Mouse (Mus musculus): ENCODE results near the gene Herc1. TPM values are rescaled to one million over a fixed set of nuclear protein-coding genes. Genes with fewer than 3 reads are reported as not detected.
"Not testable (repeated sequence)": the region's sequence is repeated elsewhere in the genome, so short reads cannot be mapped to it uniquely, and the experiment has no call there.

The Herc1 gene
- total RNA-seq, 2 experiments from 2014 or later: 28.5 to 31.8 TPM

DNA sequence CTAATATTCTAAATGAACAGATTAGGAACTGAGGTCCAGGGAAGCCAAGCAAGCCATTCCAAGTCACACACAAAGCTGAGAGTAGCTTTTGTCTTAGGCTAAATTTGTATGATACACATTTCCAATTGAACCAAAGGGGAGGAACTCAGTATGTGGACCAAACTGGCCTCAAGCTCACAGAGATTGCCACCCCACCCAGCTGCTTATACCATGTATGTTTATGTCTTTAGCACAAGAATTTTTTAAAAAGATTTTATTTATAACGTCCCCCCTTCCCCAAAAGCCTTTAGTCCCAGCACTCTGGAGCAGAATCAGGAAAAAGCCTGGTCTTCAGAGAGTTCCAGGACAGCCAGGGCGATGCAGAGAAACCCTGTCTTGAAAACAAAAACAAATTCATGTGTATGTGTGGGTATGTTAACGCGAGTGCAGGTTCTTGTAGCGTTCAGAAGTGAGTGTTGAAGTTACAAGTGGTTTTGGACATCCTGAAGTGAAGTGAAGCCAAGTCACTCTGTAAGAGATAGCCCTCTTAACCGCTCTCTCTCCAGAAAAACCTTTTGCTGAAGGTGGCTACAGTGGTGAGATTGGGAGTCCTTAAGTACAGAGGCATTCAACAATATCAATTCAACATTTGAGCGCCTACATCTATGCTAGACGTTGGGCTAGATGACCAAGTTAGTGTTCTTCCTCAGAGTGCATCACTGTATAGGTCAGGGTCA is 948 bp upstream of the Herc1 start:
- no peak for DNase-seq

DNA sequence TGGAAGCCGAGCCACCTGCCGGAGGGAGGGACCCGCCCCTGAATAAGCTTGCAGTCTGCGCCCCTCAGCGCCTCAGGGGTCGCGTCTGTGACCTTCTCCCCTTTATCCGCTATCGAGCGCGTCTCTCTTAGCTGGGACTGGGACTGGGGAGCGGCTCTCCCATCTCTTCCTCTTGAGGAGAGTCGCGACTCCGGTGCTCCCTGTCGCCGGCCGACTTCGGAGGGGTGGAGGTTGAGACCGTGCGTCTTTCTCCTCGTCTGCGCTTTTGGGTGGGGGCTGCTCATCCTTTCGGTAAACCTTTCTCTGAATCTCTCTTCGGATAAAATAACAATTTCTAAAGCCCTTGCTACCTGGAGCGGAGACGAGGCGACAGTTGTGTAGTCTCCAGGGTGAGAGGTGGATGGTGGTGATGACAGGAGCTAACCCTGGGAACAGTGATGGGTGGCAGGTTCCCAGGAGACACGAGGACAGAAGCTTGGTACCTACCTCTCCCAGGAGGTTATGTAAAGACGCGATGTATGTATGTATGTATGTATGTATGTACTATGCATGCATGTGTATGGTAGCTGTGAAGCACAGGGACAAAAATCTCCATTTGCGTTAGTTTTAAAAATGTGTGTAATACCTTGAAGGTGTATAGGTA is 659 bp downstream of the Herc1 start:
- no peak for DNase-seq

DNA sequence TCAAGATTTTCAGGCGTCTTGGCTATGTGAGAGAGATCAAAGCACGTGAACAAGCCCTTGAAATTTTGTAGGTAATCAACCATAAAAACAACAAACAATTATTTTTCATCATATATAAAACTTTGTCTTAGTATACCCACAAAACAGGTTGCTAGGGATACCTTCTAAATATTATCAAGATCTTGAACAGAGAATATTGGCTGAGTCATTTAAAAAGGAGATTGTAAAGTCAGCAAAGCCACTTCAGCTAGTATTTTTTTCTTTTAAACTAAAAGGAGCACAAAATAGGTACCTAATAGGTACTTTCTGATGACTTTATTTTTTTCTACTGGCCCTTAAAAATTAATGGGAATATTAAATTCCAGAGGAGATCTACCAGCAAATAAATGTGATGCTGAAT is 2.5 kb downstream of the Herc1 start:
- no peak for DNase-seq

- DNase-seq: no peak
These were observed 8.9 kb downstream of the Herc1 start for GRCm38 (mm10) chr9:66359135-66359534.

GRCm38 (mm10) chr9:66360143-66360690 is 10.0 kb downstream of the Herc1 start:
- no peak for DNase-seq

DNA sequence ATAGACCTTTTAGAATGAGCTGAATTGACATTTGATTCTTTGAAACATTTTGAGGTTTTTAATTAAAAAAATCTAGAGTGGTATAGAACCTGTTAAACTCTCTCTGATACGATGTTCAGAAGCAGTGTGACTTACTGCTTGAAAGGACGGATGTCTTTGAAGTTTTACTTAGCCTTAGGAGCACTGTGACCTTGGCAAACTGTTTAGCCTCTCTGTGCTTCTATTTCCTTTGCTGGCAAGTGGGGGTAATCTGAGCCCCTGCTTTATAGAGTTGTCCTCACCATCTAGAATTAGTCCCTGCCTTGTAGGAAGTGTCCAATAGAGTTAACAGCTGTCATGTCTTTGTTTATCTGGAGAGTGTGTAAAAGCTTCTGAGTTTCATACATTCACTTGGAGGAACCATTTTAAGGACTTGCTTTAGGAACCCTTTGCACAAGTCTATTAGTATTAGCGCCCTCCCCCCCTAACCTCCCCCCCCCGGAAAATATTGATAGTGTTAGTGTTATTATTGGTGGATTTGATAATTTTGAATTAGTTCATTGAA is 18.7 kb downstream of the Herc1 start:
- no peak for DNase-seq

DNA sequence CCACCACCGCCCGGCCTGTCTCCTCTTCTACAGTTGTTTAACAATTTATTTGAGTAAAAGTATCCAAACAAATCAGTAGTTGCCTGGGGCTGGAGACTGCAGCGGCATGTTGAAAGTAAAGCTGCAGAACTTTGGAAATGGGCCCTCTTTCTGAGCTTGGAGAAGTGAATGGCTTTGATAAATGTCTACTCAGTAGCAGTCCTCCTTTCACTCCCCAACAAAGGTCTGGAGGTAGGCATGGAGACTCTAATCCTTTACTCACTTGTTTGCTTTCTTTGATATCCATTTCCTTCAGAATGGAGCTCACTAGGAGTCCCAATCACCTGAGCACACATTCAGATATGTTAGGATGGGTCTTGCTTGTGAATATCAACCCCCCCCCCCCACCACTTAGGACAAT is 20.1 kb downstream of the Herc1 start:
- no peak for DNase-seq

- no peak for DNase-seq
These were observed 20.6 kb downstream of the Herc1 start for GRCm38 (mm10) chr9:66370847-66371246.

- no peak for DNase-seq
These were observed 23.2 kb downstream of the Herc1 start for GRCm38 (mm10) chr9:66373432-66373831.

DNA sequence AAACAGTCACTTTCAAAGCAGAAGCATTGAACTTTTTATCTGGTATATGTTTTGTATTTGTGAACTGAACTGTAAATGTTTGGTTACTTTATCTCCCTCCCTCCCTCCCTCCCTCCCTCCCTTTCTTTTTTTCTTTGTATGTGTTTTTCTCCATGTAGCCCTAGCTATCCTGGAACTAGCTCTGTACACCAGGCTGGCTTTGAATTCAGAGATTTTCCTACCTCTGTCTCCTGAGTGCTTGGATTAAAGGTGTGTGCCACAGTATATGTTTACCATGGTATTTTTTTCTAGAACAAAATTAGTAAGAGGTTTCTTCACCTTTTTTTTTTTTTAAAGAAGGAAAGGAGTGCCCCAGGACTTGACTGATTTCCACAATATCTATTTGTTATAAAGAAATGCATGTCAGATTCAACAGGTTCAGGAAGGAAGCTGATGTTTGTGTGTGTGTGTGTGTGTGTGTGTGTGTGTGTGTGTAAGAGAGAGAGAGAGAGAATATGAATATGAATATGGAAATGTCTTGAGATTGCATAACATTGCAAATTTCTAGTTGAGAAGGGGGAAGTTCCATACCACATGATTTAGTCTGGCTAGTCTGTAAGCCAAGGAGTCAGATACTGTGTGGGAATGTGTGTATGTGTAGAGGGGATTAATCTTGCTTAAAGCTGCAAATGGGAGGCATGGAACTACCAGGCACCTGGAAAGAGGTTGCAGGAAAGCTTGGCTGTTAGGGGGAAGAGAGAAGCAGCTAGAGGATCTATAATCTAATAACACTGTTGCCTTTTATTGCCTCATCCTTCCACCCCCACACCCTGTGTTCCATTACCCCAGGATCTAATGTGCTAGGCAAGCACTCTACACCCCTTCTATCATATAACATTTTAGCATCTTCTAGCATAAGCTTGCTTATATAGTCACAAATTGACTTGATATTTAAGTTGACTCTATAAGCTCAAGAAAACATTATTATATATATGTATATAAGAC is 24.5 kb downstream of the Herc1 start:
- no peak for DNase-seq

DNA sequence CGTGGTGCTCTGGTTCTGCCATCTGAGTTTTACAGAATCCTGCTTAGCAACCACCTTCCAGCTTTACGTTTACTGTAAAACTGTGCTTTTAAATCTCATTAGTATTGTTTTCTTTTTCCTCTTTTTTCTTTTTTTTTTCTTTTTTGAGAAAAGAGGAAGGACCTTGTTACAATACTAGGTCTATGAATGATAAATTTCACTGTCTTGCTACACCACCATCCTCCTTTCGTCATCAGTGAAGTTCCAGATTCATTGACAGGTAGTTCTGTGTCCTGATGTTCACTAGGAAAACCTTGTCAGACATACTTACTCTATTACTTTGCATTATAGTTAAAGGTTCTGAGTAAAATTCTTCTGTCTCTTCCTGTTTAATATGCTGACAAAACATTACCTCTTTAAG is 33.2 kb downstream of the Herc1 start:
- no peak for DNase-seq

GRCm38 (mm10) chr9:66390338-66390737 is 40.1 kb downstream of the Herc1 start:
- DNase-seq: not testable (repeated sequence)

- no peak for DNase-seq
These were observed 43.1 kb downstream of the Herc1 start for GRCm38 (mm10) chr9:66393304-66393703.

DNA sequence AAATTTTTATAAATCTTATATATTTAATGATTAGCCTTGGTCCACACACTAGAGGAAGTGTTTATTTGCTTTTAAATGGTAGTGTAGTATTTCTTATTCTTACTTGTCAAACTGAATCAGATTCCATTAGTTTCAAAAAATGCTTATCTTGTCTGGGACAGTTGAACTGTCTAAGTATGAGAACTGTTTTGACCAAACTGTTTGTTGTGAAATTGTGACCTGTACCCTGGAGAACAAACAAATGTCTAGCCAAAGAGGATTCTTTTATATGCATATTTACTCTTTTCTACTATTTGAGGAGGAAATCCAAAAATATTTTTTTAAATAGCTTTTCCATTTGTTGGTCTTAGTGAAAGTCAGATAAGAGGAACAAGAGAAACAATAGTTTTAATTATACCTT is 73.2 kb downstream of the Herc1 start:
- no peak for DNase-seq

- no peak for DNase-seq
These were observed 89.8 kb downstream of the Herc1 start for GRCm38 (mm10) chr9:66440007-66440406.

DNA sequence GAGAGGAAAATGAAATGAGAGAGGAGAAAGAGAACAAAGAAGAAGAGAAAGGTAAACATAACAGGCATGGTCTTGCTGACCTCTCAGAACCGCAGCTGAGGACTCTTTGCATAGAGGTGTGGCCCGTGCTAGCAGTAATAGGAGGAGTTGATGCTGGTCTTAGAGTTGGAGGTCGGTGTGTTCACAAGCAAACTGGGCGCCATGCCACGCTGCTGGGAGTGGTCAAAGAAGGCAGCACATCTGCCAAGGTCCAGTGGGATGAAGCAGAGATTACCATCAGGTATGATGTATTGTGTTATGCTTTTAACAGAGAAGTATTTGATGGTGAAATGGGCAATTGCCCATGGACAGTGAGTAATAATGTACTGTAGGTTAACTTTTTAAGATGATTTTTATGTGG is 98.0 kb downstream of the Herc1 start:
- DNase-seq: no peak

GRCm38 (mm10) chr9:66465087-66465486 is 114.8 kb downstream of the Herc1 start:
- DNase-seq: no peak

DNA sequence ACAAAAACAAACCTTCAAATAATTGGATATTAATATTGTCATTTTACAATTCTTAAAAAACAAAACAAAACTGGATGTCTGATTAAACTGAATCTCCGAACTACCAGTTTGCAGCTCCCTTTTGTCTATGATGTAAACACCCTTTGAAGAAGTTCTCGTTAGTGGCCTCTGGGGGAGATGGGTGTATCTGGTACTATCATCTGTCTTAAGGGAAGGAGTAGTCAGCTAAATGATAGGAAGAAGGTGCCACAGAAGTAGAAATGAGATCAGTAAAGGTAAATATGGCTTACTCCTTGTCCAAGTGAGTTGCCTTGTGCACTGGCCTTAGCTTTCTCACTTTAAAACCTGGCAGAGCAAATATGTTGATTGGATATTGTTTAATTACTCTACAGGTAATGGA is 127.5 kb downstream of the Herc1 start:
- no peak for DNase-seq

DNA sequence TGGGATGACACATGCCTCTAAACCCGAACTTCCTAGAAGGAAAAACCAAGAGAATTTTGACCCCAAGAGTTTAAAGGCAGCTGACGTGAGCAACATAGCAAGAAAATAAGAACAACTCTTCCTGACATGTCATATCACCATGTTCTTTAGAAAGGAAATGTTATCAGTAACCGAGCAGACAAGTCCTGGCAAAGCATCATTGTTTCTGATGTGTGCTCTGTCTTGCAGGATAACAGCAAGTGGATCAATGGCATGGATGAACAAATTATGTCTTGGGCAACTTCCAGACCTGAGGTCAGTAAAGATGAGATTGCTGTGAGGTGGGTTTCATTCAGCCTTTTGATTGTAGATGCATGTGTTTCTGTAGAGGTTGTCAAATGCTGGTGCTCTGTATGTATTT is 133.2 kb downstream of the Herc1 start:
- no peak for DNase-seq

- DNase-seq: no peak
These were observed 138.5 kb downstream of the Herc1 start for GRCm38 (mm10) chr9:66488786-66489185.

DNA sequence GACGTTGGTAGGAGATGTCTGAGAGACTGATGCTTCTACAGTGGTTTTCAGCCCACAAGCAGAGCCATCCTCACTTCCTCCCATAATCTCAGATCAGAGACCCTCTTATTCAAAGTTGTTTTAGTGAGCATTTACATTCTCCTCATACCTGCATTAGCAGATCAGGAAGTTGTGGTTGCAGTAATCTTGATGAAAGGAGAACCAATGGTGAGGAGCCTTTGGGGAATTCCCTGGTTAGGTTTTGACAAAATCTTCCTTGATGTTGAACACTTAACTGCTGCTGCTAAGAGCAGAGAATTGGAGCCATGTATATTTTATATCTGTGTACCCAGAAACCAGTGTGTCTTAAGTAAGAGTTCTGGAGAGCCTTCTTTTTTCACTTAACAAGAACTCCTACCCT is 142.1 kb downstream of the Herc1 start:
- no peak for DNase-seq

DNA sequence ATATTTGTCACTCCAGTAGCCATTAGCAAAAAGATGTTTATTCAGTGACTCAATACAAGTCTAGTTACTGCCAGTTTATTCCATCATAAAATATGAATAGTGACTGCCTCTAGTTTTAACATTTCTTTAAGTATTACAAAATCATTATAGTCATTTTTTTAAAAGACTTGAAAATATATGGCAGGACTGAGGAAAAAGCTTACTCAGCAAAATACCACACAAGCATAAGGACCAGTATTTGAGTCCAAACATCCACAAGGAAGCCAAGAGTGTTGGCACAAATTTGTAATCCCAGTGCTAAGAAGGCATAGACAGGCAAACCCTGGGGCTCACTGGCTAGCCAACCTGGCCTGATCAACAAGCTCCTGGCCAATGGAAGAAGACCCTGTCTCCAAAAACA is 143.7 kb downstream of the Herc1 start:
- no peak for DNase-seq

Data from gastrocnemius, postnatal 25 days (tissue).